Mouse (Mus musculus): ENCODE measurements around the gene Ints11.

The Ints11 gene

GRCm38 (mm10) chr4:155887674-155888073 is 18.3 kb downstream of the Ints11 start:
- in situ Hi-C loops (cut with MboI; ENCODE audit: low pct_unique_long_range_greater_than_20kb in 1 of 2, low sequenced_read_pairs in 2 of 2, unreplicated experiment in 1 of 2): no loop called here

GRCm38 (mm10) chr4:155888181-155888580 is 18.8 kb downstream of the Ints11 start:
- in situ Hi-C loops (cut with MboI; ENCODE audit: low pct_unique_long_range_greater_than_20kb in 1 of 2, low sequenced_read_pairs in 2 of 2, unreplicated experiment in 1 of 2): no loop called here

DNA sequence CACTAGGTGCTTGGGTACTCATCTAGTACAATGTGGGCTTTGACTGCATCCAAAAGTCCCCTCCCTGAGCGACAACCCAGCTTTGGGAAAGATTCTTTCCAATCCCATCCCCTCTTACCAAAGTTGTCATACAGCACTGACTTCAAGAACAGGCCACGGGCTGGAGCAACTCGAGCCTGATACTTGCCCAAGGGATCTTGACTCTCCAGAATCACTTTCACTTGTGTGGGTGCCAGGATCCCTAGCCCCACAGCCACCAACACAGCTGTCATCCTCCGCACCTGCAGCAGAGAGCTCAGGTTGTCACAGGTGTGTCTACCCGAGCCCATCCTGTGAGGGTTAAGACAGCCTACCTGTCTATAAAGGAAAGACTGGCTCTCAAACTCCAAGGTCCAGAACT is 20.0 kb downstream of the Ints11 start:
- in situ Hi-C loops (cut with MboI; ENCODE audit: low pct_unique_long_range_greater_than_20kb in 1 of 2, low sequenced_read_pairs in 2 of 2, unreplicated experiment in 1 of 2): no loop called here

DNA sequence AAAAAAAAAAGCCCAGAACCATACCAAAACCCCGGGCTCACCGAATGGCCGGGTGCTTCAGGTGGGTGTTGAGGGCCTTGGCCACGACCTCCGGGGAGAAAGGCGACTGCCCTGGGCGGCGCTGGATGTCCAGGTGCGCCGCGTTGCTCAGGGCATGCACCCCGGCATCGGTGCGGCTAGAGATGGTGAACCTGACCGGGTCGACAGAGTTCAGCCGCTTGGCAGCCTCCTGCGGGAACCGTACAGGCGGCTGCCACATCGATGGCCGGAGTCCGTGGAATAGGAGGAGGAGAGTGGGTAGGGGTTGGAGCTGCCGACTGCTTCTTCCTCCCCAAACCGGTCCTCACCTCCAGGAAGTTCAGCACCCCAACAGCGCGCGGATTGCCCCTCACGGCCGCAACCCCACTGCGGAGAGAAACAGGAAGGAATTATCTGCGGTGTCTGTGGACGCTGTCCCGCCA is 21.7 kb downstream of the Ints11 start:
- in situ Hi-C loops (cut with MboI; ENCODE audit: low pct_unique_long_range_greater_than_20kb in 1 of 2, low sequenced_read_pairs in 2 of 2, unreplicated experiment in 1 of 2): no loop called here

- in situ Hi-C loops (cut with MboI; ENCODE audit: low pct_unique_long_range_greater_than_20kb in 1 of 2, low sequenced_read_pairs in 2 of 2, unreplicated experiment in 1 of 2): no loop called here
Measured at GRCm38 (mm10) chr4:155891551-155892001, 22.2 kb downstream of the Ints11 start, which contains the start of the genes Pusl1 and Acap3. Gene Pusl1 (minus strand): TSS chr4:155891781. Gene Acap3 (plus strand): TSS chr4:155891822.

DNA sequence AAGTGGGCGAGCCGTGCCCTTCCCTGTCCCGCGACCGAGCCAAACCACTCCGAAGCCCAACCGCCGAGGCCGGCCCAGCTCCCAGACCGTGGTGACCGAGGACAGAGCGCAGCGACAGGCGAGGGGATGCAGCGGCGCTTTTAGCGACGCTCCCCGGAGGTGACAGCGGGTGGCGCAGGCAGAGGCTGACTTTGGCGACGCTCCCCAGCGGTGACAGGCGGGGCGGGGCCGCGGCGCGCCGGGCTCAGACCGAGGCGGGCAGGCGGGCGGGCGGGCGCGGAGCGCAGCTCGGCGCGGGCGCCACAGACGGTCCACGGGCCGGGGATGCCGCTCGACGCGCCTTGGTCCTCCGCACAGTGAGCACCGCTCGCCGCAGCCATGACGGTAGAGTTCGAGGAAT is 22.7 kb downstream of the Ints11 start:
- in situ Hi-C loops (cut with MboI; ENCODE audit: low pct_unique_long_range_greater_than_20kb in 1 of 2, low sequenced_read_pairs in 2 of 2, unreplicated experiment in 1 of 2): no loop called here

DNA sequence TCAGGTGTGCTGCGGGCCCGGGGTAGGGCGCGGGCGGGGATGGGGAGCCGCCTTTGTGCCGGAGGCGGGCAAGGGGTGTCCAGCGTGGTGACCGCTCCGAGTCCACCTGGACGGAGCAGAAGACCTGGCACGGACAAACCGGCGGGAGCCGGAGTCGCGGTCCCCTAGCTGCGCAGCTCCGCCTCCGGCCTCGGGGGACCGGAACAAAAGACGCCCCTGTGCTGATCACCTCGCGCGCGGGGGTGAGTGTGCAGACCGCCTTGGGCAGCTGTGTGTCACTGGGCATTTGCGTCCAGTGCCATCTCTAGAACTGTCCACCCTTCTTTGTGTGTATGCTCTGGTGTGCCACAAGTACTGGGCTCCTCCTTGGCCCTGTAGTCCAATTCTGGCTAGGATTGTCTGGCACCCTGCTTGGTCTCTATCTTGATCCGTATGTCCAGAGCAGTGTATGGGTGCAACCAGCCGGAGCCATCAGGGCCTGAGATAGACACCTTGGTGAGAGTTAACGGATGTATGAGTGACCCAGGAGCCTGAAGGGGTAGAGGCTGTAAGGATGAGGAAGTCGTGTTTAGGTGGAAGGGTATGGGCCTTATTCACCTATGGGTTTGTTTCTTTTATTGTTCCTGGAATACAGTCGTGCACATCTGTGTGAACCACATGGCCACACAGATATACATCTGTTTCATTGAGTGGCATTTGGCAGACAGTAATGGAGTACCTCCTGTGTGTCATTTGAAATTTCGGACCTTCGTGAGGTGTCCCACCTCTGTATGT is 23.3 kb downstream of the Ints11 start:
- in situ Hi-C loops (cut with MboI; ENCODE audit: low pct_unique_long_range_greater_than_20kb in 1 of 2, low sequenced_read_pairs in 2 of 2, unreplicated experiment in 1 of 2): no loop called here

GRCm38 (mm10) chr4:155893212-155893690 is 23.9 kb downstream of the Ints11 start:
- in situ Hi-C loops (cut with MboI; ENCODE audit: low pct_unique_long_range_greater_than_20kb in 1 of 2, low sequenced_read_pairs in 2 of 2, unreplicated experiment in 1 of 2): no loop called here

DNA sequence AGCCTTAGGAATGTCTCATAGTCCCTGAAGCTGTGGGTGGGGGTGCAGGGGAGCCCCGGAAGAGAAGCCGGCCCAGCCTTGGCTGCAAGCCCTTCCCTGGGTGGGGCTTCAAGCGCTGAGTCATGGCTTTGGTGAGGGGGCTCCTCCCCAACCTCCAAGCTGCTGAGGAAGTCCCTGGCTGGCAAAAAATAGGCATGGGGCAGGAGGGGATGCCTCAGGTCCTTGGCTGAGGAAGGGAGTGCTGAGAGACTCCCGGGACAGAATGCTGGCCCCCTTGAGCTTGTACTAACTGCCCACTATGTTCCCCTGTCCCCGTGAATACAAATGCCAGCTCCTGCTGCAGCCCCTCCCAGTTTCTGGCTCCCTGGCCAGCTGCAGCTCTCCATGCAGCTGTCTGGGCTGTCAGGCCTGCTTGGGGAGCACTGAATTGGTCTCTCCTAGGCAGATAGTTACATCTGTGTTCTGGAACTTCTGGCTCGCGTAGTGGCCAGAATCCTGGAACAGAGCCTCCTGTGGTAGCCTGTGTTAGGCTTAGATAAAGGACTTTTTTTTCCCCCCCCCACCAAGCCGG is 25.1 kb downstream of the Ints11 start:
- in situ Hi-C loops (cut with MboI; ENCODE audit: low pct_unique_long_range_greater_than_20kb in 1 of 2, low sequenced_read_pairs in 2 of 2, unreplicated experiment in 1 of 2): no loop called here

DNA sequence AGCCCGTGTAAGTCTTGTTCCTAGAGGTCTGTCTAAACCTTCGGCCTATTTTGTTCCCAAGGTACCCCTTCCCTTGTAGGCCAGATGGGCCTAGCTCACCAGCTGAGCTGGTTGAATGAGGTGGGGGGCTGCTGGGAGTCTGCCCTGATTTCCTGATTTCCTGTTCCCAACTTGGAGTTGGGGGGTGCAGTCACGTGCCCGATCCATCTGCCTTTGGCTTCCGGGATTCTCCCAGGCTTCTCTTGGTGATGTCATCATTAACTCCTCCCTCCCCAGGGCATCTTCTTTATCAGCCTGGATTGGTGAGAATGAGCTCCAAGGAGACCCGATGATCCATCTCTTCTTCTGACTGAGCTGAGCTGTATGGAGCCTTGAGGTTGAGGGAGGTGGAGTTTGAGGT is 25.9 kb downstream of the Ints11 start:
- in situ Hi-C loops (cut with MboI; ENCODE audit: low pct_unique_long_range_greater_than_20kb in 1 of 2, low sequenced_read_pairs in 2 of 2, unreplicated experiment in 1 of 2): no loop called here

- in situ Hi-C loops (cut with MboI; ENCODE audit: low pct_unique_long_range_greater_than_20kb in 1 of 2, low sequenced_read_pairs in 2 of 2, unreplicated experiment in 1 of 2): no loop called here
Measured at GRCm38 (mm10) chr4:155895826-155896225, 26.5 kb downstream of the Ints11 start.

DNA sequence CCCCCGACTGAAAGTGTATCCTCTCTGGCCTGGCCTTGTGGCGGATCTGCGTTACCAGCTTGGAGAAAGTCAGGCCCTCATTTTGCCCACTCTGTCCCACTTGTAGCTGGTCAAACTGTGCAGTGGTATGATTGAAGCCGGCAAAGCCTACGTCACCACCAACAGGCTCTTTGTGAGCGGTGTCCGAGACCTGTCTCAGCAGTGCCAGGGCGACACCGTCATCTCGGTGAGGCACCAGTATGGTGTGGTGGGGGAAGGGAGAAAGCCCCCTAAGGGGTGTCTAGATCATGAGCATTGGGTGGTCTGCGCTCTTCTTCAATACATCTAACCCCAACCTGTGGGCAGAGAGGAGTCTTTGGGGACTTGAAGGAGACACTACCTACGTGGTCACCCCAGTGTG is 27.1 kb downstream of the Ints11 start:
- in situ Hi-C loops (cut with MboI; ENCODE audit: low pct_unique_long_range_greater_than_20kb in 1 of 2, low sequenced_read_pairs in 2 of 2, unreplicated experiment in 1 of 2): no loop called here

DNA sequence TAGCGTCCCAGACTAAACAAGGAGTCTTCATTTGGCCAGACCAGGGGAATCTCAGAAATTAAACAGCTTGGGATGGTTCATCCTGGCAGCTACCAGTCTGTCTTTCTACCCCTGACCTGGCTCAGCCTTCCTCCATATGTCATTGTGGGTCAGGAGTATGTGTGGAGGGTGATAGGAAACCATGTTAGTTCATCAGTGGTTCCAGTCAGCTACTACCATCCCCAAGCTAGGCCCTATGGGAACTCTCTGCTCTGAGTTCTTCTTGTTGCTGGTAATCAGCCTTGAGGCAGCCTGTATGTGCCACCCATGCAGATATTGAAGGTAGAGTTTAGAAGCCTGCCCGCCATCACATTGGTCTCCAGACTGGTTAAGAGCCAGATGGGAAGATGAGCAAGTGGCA is 29.0 kb downstream of the Ints11 start:
- in situ Hi-C loops (cut with MboI; ENCODE audit: low pct_unique_long_range_greater_than_20kb in 1 of 2, low sequenced_read_pairs in 2 of 2, unreplicated experiment in 1 of 2): no loop called here

- in situ Hi-C loops (cut with MboI; ENCODE audit: low pct_unique_long_range_greater_than_20kb in 1 of 2, low sequenced_read_pairs in 2 of 2, unreplicated experiment in 1 of 2): no loop called here
Measured at GRCm38 (mm10) chr4:155899355-155899754, 30.0 kb downstream of the Ints11 start.

- in situ Hi-C loops (cut with MboI; ENCODE audit: low pct_unique_long_range_greater_than_20kb in 1 of 2, low sequenced_read_pairs in 2 of 2, unreplicated experiment in 1 of 2): no loop called here
Measured at GRCm38 (mm10) chr4:155901205-155901604, 31.9 kb downstream of the Ints11 start.

DNA sequence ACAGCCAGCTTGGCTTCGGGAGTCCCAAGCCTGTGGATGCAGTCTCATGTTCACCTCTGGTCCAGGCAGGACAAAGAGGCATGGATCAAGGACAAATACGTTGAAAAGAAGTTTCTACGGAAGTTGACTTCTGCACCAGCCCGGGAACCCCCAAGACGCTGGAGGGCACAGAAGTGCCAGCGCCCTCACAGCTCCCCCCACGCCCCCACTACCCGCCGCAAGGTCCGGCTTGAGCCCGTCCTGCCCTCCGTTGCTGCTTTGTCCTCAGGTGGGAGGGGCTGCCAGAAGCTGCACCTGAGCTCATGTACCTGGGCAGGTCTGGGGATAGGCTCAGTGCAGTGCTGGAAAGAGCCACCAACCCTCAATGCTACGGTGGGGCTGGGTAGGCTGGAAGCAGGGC is 33.9 kb downstream of the Ints11 start:
- in situ Hi-C loops (cut with MboI; ENCODE audit: low pct_unique_long_range_greater_than_20kb in 1 of 2, low sequenced_read_pairs in 2 of 2, unreplicated experiment in 1 of 2): no loop called here

DNA sequence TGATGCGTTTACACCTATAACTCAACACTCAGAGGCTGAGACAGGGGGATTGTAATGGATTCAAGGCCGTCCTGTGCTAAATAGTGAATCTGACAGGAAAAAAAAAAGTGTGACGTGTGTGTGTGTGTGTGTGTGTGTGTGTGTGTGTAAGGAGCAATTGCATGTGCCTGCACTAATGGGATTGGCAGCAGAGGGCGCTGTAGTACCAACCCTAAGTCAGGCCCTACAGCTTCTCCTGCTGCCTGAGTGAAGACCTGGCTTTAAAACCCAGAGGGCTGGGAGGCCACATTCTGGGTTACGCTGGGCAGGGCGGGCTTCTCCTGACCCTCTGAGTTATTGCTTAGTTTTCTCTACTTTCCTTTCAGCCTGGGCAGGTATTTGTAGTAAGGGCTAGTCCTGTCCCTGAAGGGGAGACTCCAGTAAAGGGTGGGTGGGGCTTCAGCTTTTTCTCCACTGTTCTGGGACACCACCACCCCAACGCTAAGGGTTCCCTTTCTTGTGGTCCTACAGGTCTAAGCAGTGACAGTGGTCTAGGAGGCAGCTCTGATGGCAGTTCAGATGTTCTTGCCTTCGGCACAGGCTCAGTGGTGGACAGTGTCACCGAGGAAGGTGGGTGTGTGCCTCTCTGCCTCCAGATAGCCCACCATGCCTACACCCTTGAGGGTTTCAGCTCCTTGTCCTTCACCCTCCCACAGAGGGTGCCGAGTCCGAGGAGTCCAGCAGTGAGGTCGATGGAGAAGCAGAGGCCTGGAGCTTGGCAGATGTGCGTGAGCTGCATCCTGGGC is 35.2 kb downstream of the Ints11 start:
- in situ Hi-C loops (cut with MboI; ENCODE audit: low pct_unique_long_range_greater_than_20kb in 1 of 2, low sequenced_read_pairs in 2 of 2, unreplicated experiment in 1 of 2): loop anchor here in 1 of 2 experiments (5.0 kb wide), 1 partner anchor 38 kb away; the partner anchor contains the start of gene Ube2j2

DNA sequence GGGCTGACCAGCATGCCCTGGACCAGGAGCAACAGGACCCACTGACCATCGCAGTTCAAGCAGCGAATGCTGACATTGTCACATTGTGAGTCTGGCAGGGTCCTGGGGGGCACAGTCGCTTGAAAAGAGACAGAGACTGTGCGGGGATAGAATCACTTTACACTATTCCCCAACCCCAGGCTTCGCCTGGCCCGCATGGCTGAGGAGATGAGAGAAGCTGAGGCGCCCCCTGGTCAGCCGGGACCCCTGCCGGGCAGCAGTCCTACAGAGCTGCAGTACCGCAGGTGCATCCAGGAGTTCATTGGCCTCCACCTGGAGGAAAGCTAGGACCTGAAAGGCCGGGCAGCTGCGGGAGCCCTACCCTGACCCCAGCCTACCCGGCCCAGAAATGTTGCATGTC is 36.3 kb downstream of the Ints11 start:
- in situ Hi-C loops (cut with MboI; ENCODE audit: low pct_unique_long_range_greater_than_20kb in 1 of 2, low sequenced_read_pairs in 2 of 2, unreplicated experiment in 1 of 2): loop anchor here in 1 of 2 experiments (5.0 kb wide), 1 partner anchor 37 kb away; the partner anchor contains the start of gene Ube2j2

- in situ Hi-C loops (cut with MboI; ENCODE audit: low pct_unique_long_range_greater_than_20kb in 1 of 2, low sequenced_read_pairs in 2 of 2, unreplicated experiment in 1 of 2): loop anchor here in 1 of 2 experiments (5.0 kb wide), 1 partner anchor 36 kb away; the partner anchor contains the start of gene Ube2j2
Measured at GRCm38 (mm10) chr4:155906125-155906524, 36.8 kb downstream of the Ints11 start.
